Mouse (Mus musculus): Measurements from ENCODE around the gene Prmt1. TPM values are rescaled to one million over a fixed set of nuclear protein-coding genes. Genes with fewer than 3 reads are reported as not detected.

The Prmt1 gene
- polyA plus RNA-seq (2014; fragmentation: Nextera tagmentation; extraction: Ambion mirVana), result 189 and 206 TPM in 2 replicates

GRCm38 (mm10) chr7:44986192-44986878, at the start of gene Prmt1:
Gene Prmt1, minus strand, starts transcription at chr7:44986568.
- Histone ChIP-seq H3K27ac (ENCODE audit: low read depth, low read length) (peak within 1 kb of the TSS; percentile 91), H3K9me3 (ENCODE audit: control insufficient read depth, low read length) (no peaks in the 10 kb centered on the region), H3K36me3 (ENCODE audit: control insufficient read depth, insufficient read depth, low read length) (peaks cover 9% of the 10 kb centered on the region), H3K4me2 (ENCODE audit: low read depth, low read length) (peak within 1 kb of the TSS; percentile 79), H3K27me3 (ENCODE audit: control insufficient read depth, insufficient read depth, low read length) (no peaks in the 10 kb centered on the region), H3K9ac (replicated peaks; ENCODE audit: low read depth, low read length) (peak within 1 kb of the TSS; percentile 99), H3K4me3 (ENCODE audit: low read depth, low read length) (peak within 1 kb of the TSS; percentile 90), H3K4me1 (ENCODE audit: control insufficient read depth, insufficient read depth, low read length) (peaks cover 26% of the 10 kb centered on the region)
- ATAC-seq (ENCODE audit: low read depth), result peak; percentile 96
- WGBS, result 1% methylated on average over 42 of the region's 42 CpGs

- Histone ChIP-seq H3K9me3 (ENCODE audit: control insufficient read depth, low read length) (no peaks in the 10 kb centered on the region), H3K9ac (replicated peaks; ENCODE audit: low read depth, low read length) (no peak overlapping the region), H3K27ac (ENCODE audit: low read depth, low read length) (no peak overlapping the region), H3K4me3 (ENCODE audit: low read depth, low read length) (no peak overlapping the region), H3K27me3 (ENCODE audit: control insufficient read depth, insufficient read depth, low read length) (no peaks in the 10 kb centered on the region), H3K36me3 (ENCODE audit: control insufficient read depth, insufficient read depth, low read length) (peaks cover 74% of the 10 kb centered on the region), H3K4me2 (ENCODE audit: low read depth, low read length) (no peak overlapping the region), H3K4me1 (ENCODE audit: control insufficient read depth, insufficient read depth, low read length) (no peaks in the 10 kb centered on the region)
- ATAC-seq (ENCODE audit: low read depth), result no peak
- WGBS, result 96% methylated on average over 3 of the region's 3 CpGs
Measured at GRCm38 (mm10) chr7:45035631-45036030, 49.3 kb upstream of the Prmt1 start.

GRCm38 (mm10) chr7:45033722-45034359, 47.5 kb upstream of the Prmt1 start:
- Histone ChIP-seq H3K9me3 (ENCODE audit: control insufficient read depth, low read length) (no peaks in the 10 kb centered on the region), H3K4me3 (ENCODE audit: low read depth, low read length) (no peak overlapping the region), H3K36me3 (ENCODE audit: control insufficient read depth, insufficient read depth, low read length) (peaks cover 73% of the 10 kb centered on the region), H3K9ac (replicated peaks; ENCODE audit: low read depth, low read length) (no peak overlapping the region), H3K27ac (ENCODE audit: low read depth, low read length) (no peak overlapping the region), H3K4me2 (ENCODE audit: low read depth, low read length) (no peak overlapping the region), H3K27me3 (ENCODE audit: control insufficient read depth, insufficient read depth, low read length) (no peaks in the 10 kb centered on the region), H3K4me1 (ENCODE audit: control insufficient read depth, insufficient read depth, low read length) (no peaks in the 10 kb centered on the region)
- no peak for ATAC-seq (ENCODE audit: low read depth)
- 95% methylated on average over 19 of the region's 19 CpGs for whole genome bisulfite sequencing

- H3K36me3 ChIP-seq (ENCODE audit: control insufficient read depth, insufficient read depth, low read length), result peaks cover 82% of the 10 kb centered on the region
- H3K9me3 ChIP-seq (ENCODE audit: control insufficient read depth, low read length), result no peaks in the 10 kb centered on the region
- H3K4me3 ChIP-seq (ENCODE audit: low read depth, low read length), result no peak overlapping the region
- no peak overlapping the region for H3K9ac ChIP-seq (replicated peaks; ENCODE audit: low read depth, low read length)
- H3K4me2 ChIP-seq (ENCODE audit: low read depth, low read length), result no peak overlapping the region
- no peaks in the 10 kb centered on the region; the same call in 1 of the 2 replicates for H3K4me1 ChIP-seq (ENCODE audit: control insufficient read depth, insufficient read depth, low read length)
- ATAC-seq (ENCODE audit: low read depth), result no peak
- H3K27me3 ChIP-seq (ENCODE audit: control insufficient read depth, insufficient read depth, low read length), result no peaks in the 10 kb centered on the region
- WGBS, result 95% methylated on average over 8 of the region's 8 CpGs
- no peak overlapping the region for H3K27ac ChIP-seq (ENCODE audit: low read depth, low read length)
Measured at GRCm38 (mm10) chr7:45030857-45031256, 44.5 kb upstream of the Prmt1 start.

- H3K4me3 ChIP-seq (ENCODE audit: low read depth, low read length), result no peak overlapping the region
- no peak overlapping the region for H3K9ac ChIP-seq (replicated peaks; ENCODE audit: low read depth, low read length)
- no peak for ATAC-seq (ENCODE audit: low read depth)
- H3K27me3 ChIP-seq (ENCODE audit: control insufficient read depth, insufficient read depth, low read length), result no peaks in the 10 kb centered on the region
- H3K4me2 ChIP-seq (ENCODE audit: low read depth, low read length), result no peak overlapping the region
- peaks cover 74% of the 10 kb centered on the region for H3K36me3 ChIP-seq (ENCODE audit: control insufficient read depth, insufficient read depth, low read length)
- WGBS, result 90% methylated on average over 6 of the region's 6 CpGs
- H3K4me1 ChIP-seq (ENCODE audit: control insufficient read depth, insufficient read depth, low read length), result no peaks in the 10 kb centered on the region; the same call in 1 of the 2 replicates
- no peaks in the 10 kb centered on the region for H3K9me3 ChIP-seq (ENCODE audit: control insufficient read depth, low read length)
- no peak overlapping the region for H3K27ac ChIP-seq (ENCODE audit: low read depth, low read length)
Measured at GRCm38 (mm10) chr7:45029995-45030394, 43.6 kb upstream of the Prmt1 start.

- no peaks in the 10 kb centered on the region for H3K27me3 ChIP-seq (ENCODE audit: control insufficient read depth, insufficient read depth, low read length)
- H3K36me3 ChIP-seq (ENCODE audit: control insufficient read depth, insufficient read depth, low read length), result peaks cover 57% of the 10 kb centered on the region
- no peak overlapping the region for H3K4me2 ChIP-seq (ENCODE audit: low read depth, low read length)
- H3K9me3 ChIP-seq (ENCODE audit: control insufficient read depth, low read length), result no peaks in the 10 kb centered on the region
- H3K4me1 ChIP-seq (ENCODE audit: control insufficient read depth, insufficient read depth, low read length), result no peaks in the 10 kb centered on the region; the same call in 1 of the 2 replicates
- no peak overlapping the region for H3K27ac ChIP-seq (ENCODE audit: low read depth, low read length)
- H3K4me3 ChIP-seq (ENCODE audit: low read depth, low read length), result no peak overlapping the region
- WGBS, result 95% methylated on average over 11 of the region's 11 CpGs
- H3K9ac ChIP-seq (replicated peaks; ENCODE audit: low read depth, low read length), result no peak overlapping the region
- ATAC-seq (ENCODE audit: low read depth), result no peak
Measured at GRCm38 (mm10) chr7:45028351-45028750, 42.0 kb upstream of the Prmt1 start.

GRCm38 (mm10) chr7:45027761-45028160, 41.4 kb upstream of the Prmt1 start:
- Histone ChIP-seq H3K9ac (replicated peaks; ENCODE audit: low read depth, low read length) (no peak overlapping the region), H3K27me3 (ENCODE audit: control insufficient read depth, insufficient read depth, low read length) (no peaks in the 10 kb centered on the region), H3K27ac (ENCODE audit: low read depth, low read length) (no peak overlapping the region), H3K4me1 (ENCODE audit: control insufficient read depth, insufficient read depth, low read length) (no peaks in the 10 kb centered on the region; the same call in 1 of the 2 replicates), H3K4me2 (ENCODE audit: low read depth, low read length) (no peak overlapping the region), H3K36me3 (ENCODE audit: control insufficient read depth, insufficient read depth, low read length) (peaks cover 52% of the 10 kb centered on the region), H3K9me3 (ENCODE audit: control insufficient read depth, low read length) (no peaks in the 10 kb centered on the region), H3K4me3 (ENCODE audit: low read depth, low read length) (no peak overlapping the region)
- WGBS, result 94% methylated on average over 9 of the region's 9 CpGs
- no peak for ATAC-seq (ENCODE audit: low read depth)

- no peak overlapping the region; the same call in 1 of the 2 replicates for H3K27ac ChIP-seq (ENCODE audit: low read depth, low read length)
- WGBS, result 48% methylated on average over 2 of the region's 2 CpGs
- H3K9me3 ChIP-seq (ENCODE audit: control insufficient read depth, low read length), result no peaks in the 10 kb centered on the region
- H3K36me3 ChIP-seq (ENCODE audit: control insufficient read depth, insufficient read depth, low read length), result peaks cover 38% of the 10 kb centered on the region
- H3K4me2 ChIP-seq (ENCODE audit: low read depth, low read length), result no peak overlapping the region
- no peak overlapping the region for H3K9ac ChIP-seq (replicated peaks; ENCODE audit: low read depth, low read length)
- H3K27me3 ChIP-seq (ENCODE audit: control insufficient read depth, insufficient read depth, low read length), result no peaks in the 10 kb centered on the region
- ATAC-seq (ENCODE audit: low read depth), result no peak
- H3K4me1 ChIP-seq (ENCODE audit: control insufficient read depth, insufficient read depth, low read length), result no peaks in the 10 kb centered on the region; the same call in 1 of the 2 replicates
- no peak overlapping the region for H3K4me3 ChIP-seq (ENCODE audit: low read depth, low read length)
Measured at GRCm38 (mm10) chr7:45026256-45026655, 39.9 kb upstream of the Prmt1 start.

GRCm38 (mm10) chr7:45025601-45026220, 39.3 kb upstream of the Prmt1 start:
- H3K27ac ChIP-seq (ENCODE audit: low read depth, low read length), result no peak overlapping the region; the same call in 1 of the 2 replicates
- no peak overlapping the region for H3K4me2 ChIP-seq (ENCODE audit: low read depth, low read length)
- H3K4me3 ChIP-seq (ENCODE audit: low read depth, low read length), result no peak overlapping the region
- 85% methylated on average over 8 of the region's 8 CpGs for WGBS
- ATAC-seq (ENCODE audit: low read depth), result no peak
- H3K27me3 ChIP-seq (ENCODE audit: control insufficient read depth, insufficient read depth, low read length), result no peaks in the 10 kb centered on the region
- H3K36me3 ChIP-seq (ENCODE audit: control insufficient read depth, insufficient read depth, low read length), result peaks cover 32% of the 10 kb centered on the region
- H3K9ac ChIP-seq (replicated peaks; ENCODE audit: low read depth, low read length), result no peak overlapping the region
- H3K9me3 ChIP-seq (ENCODE audit: control insufficient read depth, low read length), result no peaks in the 10 kb centered on the region
- H3K4me1 ChIP-seq (ENCODE audit: control insufficient read depth, insufficient read depth, low read length), result no peaks in the 10 kb centered on the region; the same call in 1 of the 2 replicates

Data from neural tube, embryonic 14.5 days (tissue).